Comparison of ENCODE assay signal across 9 mouse cellular contexts in genomic region chr8:11701033-11701362, GRCm38 (mm10). TPM values are rescaled to one million over a fixed set of nuclear protein-coding genes. Genes with fewer than 3 reads are reported as not detected.
DNase-seq lines count a peak whose midpoint lies in the region; ATAC-seq lines count a peak whose summit lies in the region.
"Had no signal": no experiment of that assay in that cellular context is flagged by ENCODE, and none has a peak within 500 bp of the region (broad histone marks: within the 10 kb centered on the region; RNA-seq: fewer than 3 reads in every experiment).

Gene 1700016D06Rik, minus strand, starts transcription at chr8:11701063.

- peaks cover 22% of the 10 kb centered on the region for H3K4me1 ChIP-seq in heart, embryonic 13.5 days
- H3K4me1 ChIP-seq in hindbrain, embryonic 14.5 days (replicated peaks; ENCODE audit: control insufficient read depth, insufficient read depth, low read length), result no peaks in the 10 kb centered on the region
- no peaks in the 10 kb centered on the region for H3K4me1 ChIP-seq in midbrain, embryonic 12.5 days

- no peak for DNase-seq in heart, postnatal 14 days
- peak; percentile 5 for DNase-seq in R1 (ENCODE audit: low read depth, low spot score)
- no peak for DNase-seq in hindbrain, embryonic 14.5 days (ENCODE audit: low spot score)
- no peak for DNase-seq in adrenal gland, adult 8-10 months
- no peak for DNase-seq in ovary, postnatal 10 days (ENCODE audit: low spot score)
- DNase-seq in adipocyte (ENCODE audit: low spot score), result no peak

- intact Hi-C loops in heart, postnatal 14 days (cut with DNase I), result loop anchor here (2.0 to 5.0 kb wide), 3 partner anchors 84 to 194 kb away; no protein-coding TSS in a partner anchor

- H3K4me2 ChIP-seq in heart, embryonic 13.5 days, result peak within 1 kb of the TSS; percentile 65
- peak within 1 kb of the TSS; percentile 48 for H3K4me2 ChIP-seq in hindbrain, embryonic 14.5 days (replicated peaks)
- peak within 1 kb of the TSS; percentile 45 for H3K4me2 ChIP-seq in midbrain, embryonic 12.5 days (replicated peaks)

- H3K36me3 ChIP-seq in heart, embryonic 13.5 days, result no peaks in the 10 kb centered on the region
- H3K36me3 ChIP-seq in hindbrain, embryonic 14.5 days (replicated peaks; ENCODE audit: control insufficient read depth, insufficient read depth), result no peaks in the 10 kb centered on the region
- H3K36me3 ChIP-seq in midbrain, embryonic 12.5 days, result no peaks in the 10 kb centered on the region

- H3K9me3 ChIP-seq in heart, embryonic 13.5 days, result no peaks in the 10 kb centered on the region
- no peaks in the 10 kb centered on the region for H3K9me3 ChIP-seq in hindbrain, embryonic 14.5 days (ENCODE audit: control insufficient read depth, low read length)
- no peaks in the 10 kb centered on the region for H3K9me3 ChIP-seq in midbrain, embryonic 12.5 days

- 58% methylated on average over 6 of the region's 6 CpGs for WGBS in heart, embryonic 13.5 days
- 71% methylated on average over 6 of the region's 6 CpGs for WGBS in hindbrain, embryonic 14.5 days
- 81% methylated on average over 6 of the region's 6 CpGs for WGBS in midbrain, embryonic 12.5 days

- H3K27ac ChIP-seq in heart, embryonic 13.5 days (replicated peaks), result 0 out of 2 replicates have a peak within 1 kb of the TSS, but pooled peaks have one; percentile 29
- no peak within 1 kb of the TSS for H3K27ac ChIP-seq in hindbrain, embryonic 14.5 days
- no peak within 1 kb of the TSS for H3K27ac ChIP-seq in midbrain, embryonic 12.5 days (replicated peaks)

- H3K4me3 ChIP-seq in heart, embryonic 13.5 days, result peak within 1 kb of the TSS; percentile 36
- peak within 1 kb of the TSS; percentile 14 for H3K4me3 ChIP-seq in hindbrain, embryonic 14.5 days (replicated peaks; ENCODE audit: low read length)
- peak within 1 kb of the TSS; percentile 14; the same call in 1 of the 2 replicates for H3K4me3 ChIP-seq in midbrain, embryonic 12.5 days

- no peak for ATAC-seq in heart, embryonic 13.5 days (ENCODE audit: extremely low read depth, insufficient number of reproducible peaks, low FRiP score, low TSS enrichment)
- no peak for ATAC-seq in hindbrain, embryonic 14.5 days (ENCODE audit: low FRiP score)
- no peak for ATAC-seq in midbrain, embryonic 12.5 days (ENCODE audit: low FRiP score, low read depth)

- H3K27me3 ChIP-seq in heart, embryonic 13.5 days (replicated peaks), result peaks cover 6% of the 10 kb centered on the region
- 0 out of 2 replicates have a peak, but pooled peaks cover 5% of the 10 kb centered on the region for H3K27me3 ChIP-seq in hindbrain, embryonic 14.5 days (ENCODE audit: control insufficient read depth, insufficient read depth, low read length)
- peaks cover 17% of the 10 kb centered on the region for H3K27me3 ChIP-seq in midbrain, embryonic 12.5 days

- H3K9ac ChIP-seq in heart, embryonic 13.5 days, result peak within 1 kb of the TSS; percentile 67
- H3K9ac ChIP-seq in hindbrain, embryonic 14.5 days, result peak within 1 kb of the TSS; percentile 45
- H3K9ac ChIP-seq in midbrain, embryonic 12.5 days (replicated peaks), result peak within 1 kb of the TSS; percentile 37; the same call in 1 of the 2 replicates

RNA-seq across cellular contexts. Expression of gene 1700016D06Rik, which starts in this region (rescaled TPM):
- not detected in 2 replicates for polyA plus RNA-seq in heart, embryonic 13.5 days (2015; fragmentation: Nextera tagmentation; extraction: Ambion mirVana)
- not detected for total RNA-seq in heart, postnatal 14 days (2021)
- not detected in 2 replicates for polyA plus RNA-seq in hindbrain, embryonic 14.5 days (2014; fragmentation: Nextera tagmentation; extraction: Ambion mirVana)
- 0.23 TPM in 1 of 2 replicates, not detected in the other for polyA plus RNA-seq in midbrain, embryonic 12.5 days (2016; fragmentation: Nextera tagmentation; extraction: Ambion mirVana)
- total RNA-seq in adrenal gland, adult 8-10 months (2022), result not detected
- total RNA-seq: layer of hippocampus, postnatal 36 days had no signal
